Mouse (Mus musculus) heart, adult 2 months (tissue): ENCODE data around the gene Dcbld2.

Source experiments
- CTCF ChIP-seq: fragments of 200-600 bp; IDR thresholded peaks from 2 replicates; pipeline ENCODE4 v1.8.1; 2022; ENCODE audit warnings: antibody characterized with exemption, mild to moderate bottlenecking, moderate library complexity
- EP300 ChIP-seq: fragments of 200-500 bp; IDR thresholded peaks from 2 replicates; pipeline ENCODE4 v1.6.1; 2011; ENCODE audit warnings: low read depth, low read length, control low read depth; ENCODE audit not compliant: insufficient read depth
- POLR2A ChIP-seq: fragments of 200-500 bp; IDR thresholded peaks from 2 replicates; pipeline ENCODE4 v1.6.1; 2011; ENCODE audit warnings: mild to moderate bottlenecking, low read depth, low read length, control low read depth; ENCODE audit not compliant: insufficient read depth

- no peak for TF ChIP-seq POLR2A
- no peak for TF ChIP-seq CTCF
- no peak for TF ChIP-seq EP300
Measured at GRCm38 (mm10) chr16:58487861-58488260, 79.6 kb downstream of the Dcbld2 start.
